Mouse (Mus musculus): ENCODE data around the gene Gnao1. TPM values are rescaled to one million over a fixed set of nuclear protein-coding genes. Genes with fewer than 3 reads are reported as not detected.

Gene Gnao1
- total RNA-seq, 2 experiments from 2014 or later = 949 to 1,024 TPM

- intact Hi-C loops (cut with DNase I) = no loop called here
These were observed 32.8 kb downstream of the Gnao1 start for GRCm38 (mm10) chr8:93842574-93842973.

DNA sequence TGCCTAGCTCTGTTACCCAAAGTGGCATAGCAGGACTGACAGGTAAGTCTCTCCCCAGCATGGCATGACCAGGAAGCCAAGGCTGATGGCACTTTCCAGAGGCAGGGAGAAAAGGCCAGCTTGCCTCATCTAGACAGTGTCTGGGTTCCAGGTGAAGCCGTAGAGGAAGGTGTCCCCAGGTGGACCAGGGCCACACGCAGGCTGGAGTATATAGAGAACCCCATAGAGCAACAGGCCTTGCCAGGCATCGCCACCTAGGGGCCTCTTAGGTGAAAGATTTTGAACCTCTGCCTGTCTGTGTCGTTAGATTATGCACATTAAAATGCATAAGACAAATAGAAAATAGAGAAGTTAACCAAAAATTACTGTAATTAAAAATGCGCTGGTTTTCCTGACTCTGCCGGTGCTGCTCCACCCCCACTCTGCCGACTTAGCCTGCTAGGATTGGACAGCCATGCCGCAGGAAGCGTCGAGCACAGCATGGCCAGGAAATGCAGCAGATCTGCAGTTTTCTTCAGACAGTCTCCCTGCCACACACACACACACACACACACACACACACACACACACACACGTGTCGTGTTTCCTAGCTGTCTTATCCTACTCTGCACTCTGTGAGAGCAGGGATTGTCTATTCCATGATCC lies 34.2 kb downstream of the Gnao1 start:
- DNase-seq = peak; percentile 17
- intact Hi-C loops (cut with DNase I) = no loop called here

More at GRCm38 (mm10) chr8:93842574-93842973, 32.8 kb downstream of the Gnao1 start:
- no peak for DNase-seq

- intact Hi-C loops (cut with DNase I) = no loop called here
- DNase-seq = no peak
These were observed 35.4 kb downstream of the Gnao1 start for GRCm38 (mm10) chr8:93845186-93845585.

- intact Hi-C loops (cut with DNase I) = no loop called here
- DNase-seq = no peak
These were observed 42.4 kb downstream of the Gnao1 start for GRCm38 (mm10) chr8:93852087-93852645.

DNA sequence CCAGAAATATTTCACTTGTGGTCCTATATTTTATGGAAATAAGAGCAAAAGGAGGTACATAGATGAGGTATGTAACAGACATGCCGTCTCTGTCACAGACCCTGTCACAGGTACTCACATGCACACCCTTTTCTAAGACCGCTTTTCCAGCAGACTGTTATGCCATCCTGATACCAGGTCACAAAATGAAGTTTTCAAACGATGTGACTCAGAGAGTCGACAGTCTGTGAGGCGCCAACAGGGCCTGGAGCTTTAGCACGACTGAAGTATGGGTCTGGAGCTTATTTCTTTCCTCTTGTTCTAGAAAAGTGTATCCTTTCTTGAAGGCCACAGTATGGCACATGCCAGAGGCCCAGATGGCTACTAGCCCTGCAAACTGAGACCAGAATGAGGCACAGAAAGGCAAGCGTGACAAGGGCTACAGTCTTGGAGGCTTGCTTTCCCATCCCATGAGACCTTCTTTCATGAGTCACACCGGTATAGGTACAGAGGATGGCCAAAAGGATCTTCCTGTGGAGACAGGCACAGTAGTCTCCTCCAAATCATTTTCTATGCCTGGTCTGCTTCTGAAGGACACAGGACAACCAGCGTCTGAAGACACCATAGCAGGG lies 43.2 kb downstream of the Gnao1 start:
- intact Hi-C loops (cut with DNase I) = no loop called here
- DNase-seq = no peak

DNA sequence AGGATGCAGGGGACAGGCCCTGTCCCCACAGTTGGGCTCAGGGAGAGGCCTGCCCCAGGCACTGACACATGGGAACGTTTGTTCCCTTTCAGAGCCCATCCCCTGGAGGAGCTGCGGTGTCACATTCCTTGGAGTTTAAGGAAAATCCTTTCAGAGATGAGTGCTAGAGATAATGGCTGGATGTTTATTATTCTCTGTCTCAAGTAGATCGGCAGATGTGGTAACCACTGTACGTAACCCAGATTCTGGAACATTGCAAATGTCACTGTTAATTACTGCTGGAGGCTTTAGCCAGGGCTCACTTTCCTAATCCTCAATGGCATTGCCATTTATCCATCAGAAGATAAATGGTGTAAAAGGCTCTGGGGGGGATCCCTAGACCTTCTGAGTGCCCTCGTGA lies 44.9 kb downstream of the Gnao1 start:
- DNase-seq = no peak

DNA sequence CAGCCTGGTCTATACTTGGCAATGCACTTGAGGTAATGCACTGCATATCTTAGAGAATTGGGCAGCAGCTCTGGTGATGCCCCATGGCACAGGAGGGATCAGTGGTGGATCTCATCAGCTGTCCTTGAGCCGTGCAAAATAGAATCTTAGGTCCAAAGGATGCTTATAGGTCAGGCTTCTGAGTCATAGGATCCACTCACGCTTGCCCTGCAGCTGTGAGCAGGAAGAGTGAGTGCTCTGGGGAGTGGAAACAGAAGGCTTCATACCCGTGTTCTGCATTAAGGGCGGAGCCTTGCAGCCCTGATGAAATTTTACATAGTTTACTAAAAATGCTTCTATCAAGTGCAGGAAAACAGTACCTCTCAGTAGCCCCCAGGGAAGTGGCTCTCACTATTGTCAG lies 45.5 kb downstream of the Gnao1 start:
- DNase-seq = no peak
- intact Hi-C loops (cut with DNase I) = no loop called here

More for the DNA sequence above, 44.9 kb downstream of the Gnao1 start:
- intact Hi-C loops (cut with DNase I) = no loop called here

DNA sequence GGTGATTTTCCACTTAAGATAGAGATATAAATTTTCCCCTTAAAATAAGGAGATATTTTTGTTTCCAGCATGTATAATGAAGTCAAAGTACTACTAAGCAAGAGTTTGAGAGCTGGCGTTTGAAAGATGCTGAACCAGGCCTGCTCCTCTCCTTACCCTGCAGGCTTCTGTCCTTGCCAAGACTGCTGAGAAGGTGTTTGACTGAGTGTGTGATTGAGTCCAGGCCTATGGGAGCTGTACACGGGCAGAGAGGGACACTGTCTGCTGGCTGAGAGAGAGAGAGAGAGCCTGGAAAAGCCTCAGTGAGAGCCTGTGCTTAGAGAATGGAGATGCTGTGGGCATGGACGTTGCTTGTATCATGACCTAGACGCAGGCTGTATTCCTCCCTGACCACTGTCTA lies 47.4 kb downstream of the Gnao1 start:
- DNase-seq = no peak
- intact Hi-C loops (cut with DNase I) = no loop called here

DNA sequence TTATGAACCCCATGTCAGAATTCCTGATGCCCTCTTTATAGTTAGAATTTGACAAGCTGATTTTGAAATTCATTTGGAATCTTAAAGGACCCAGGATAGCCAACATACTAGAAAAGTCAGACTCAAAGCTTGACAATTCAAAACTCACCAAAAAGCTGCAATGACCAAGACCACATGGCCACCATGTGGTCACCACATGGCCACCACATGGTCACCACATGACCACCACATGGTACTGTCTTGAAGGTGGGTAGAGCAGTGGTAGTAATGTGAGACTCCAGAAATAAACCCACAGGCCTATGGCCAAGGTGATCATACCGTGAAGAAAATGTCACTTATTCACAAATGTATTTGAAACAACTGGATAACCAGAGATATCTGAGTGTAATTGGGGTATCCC lies 48.5 kb downstream of the Gnao1 start:
- intact Hi-C loops (cut with DNase I) = no loop called here
- DNase-seq = no peak

DNA sequence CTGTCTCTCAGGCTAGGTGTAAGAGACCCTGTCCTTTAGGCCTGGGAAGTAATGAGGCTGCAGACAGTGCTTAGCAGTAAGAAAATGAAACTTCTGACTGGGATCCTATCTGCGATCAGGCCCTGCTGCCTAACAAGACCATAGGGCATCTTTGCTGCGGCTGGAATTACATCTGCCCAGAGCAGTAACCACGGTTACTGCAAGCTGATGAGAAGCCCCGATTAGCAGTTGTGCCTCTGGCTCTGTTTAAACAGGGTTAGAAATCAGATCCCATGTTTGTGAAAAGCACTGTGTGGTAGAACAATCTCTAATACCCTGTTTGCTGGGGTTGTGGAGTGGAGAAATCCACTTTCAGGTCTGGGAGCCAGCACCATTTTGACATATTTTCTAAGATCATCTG lies 50.3 kb downstream of the Gnao1 start:
- DNase-seq = no peak
- intact Hi-C loops (cut with DNase I) = no loop called here

DNA sequence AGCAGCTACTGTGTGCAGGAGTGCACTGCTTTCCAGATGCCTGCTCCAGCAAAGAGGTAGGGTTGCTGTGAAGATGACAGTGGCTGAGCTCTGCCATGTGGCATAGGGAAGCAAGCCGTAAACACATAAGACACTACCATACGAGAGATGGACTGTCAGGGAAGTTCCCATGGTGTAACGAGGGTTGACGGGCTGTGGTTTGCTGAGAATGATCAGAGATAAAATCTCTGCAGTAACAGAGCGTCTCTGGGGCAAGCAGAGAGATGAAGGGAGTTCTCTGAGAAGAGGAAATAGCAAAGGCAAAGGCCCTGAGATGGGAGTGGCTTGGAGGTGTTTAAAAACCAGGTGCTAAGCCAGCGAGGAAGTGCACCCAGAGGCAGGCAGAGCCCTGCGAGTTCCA lies 54.3 kb downstream of the Gnao1 start:
- intact Hi-C loops (cut with DNase I) = no loop called here
- no peak for DNase-seq

DNA sequence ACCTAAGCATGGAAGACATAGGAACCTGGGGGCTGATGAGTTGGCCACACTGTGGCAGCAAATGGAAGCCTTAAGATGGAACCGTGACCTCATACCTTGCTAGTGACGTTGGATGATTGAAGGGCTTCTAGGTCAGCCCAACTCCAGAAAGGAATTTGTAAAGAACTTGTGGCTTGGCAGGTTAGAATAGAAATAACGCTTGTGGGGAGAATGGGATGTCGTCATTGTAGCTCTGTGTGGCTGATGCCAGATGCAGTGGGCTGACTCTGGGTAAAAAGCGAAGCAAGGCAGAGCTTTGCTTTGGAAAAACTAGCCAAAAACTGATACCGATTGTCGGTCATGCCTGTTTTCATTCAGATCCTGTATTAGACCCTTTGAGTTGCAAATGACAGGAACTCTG lies 56.5 kb downstream of the Gnao1 start:
- DNase-seq = no peak
- intact Hi-C loops (cut with DNase I) = no loop called here

DNA sequence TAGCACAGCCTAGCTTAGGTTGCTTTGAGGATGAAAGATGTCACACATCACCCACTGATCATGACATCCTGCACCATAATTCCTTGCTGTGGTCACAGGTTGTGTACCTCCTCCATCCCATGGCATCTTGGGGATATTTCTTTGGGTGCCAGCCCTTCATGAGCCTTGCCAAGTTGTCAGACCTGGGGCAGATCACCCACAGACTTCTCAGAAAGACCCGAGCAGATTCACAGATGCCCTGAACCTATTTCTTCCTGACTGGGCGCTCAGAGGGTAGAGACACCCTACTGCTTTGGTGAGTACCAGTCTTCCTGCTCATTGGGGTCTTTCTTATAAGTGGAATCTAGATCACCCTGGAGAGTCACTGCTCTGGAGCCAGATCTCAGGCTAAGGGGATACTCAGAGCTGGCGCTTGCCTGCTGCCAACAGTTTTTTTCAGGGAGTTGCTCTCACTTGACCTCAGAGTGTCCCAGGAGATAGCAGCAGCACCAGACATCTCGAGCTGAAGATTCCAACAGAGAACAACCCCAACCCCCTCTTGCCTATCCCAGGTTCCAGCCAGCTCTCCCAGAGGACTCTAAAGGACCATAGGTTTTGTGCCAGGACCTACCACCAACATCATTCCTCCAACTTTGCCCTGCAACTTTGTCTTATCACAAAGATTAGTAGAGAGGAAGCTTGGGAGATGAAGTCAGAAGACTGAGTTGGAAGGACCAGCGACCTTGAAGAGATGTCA lies 58.9 kb downstream of the Gnao1 start:
- DNase-seq = no peak
- intact Hi-C loops (cut with DNase I) = no loop called here

GRCm38 (mm10) chr8:93871275-93871674 lies 61.5 kb downstream of the Gnao1 start:
- no peak for DNase-seq
- intact Hi-C loops (cut with DNase I) = no loop called here

GRCm38 (mm10) chr8:93878396-93878795 lies 68.6 kb downstream of the Gnao1 start:
- intact Hi-C loops (cut with DNase I) = no loop called here
- no peak for DNase-seq

- intact Hi-C loops (cut with DNase I) = no loop called here
- DNase-seq = no peak
These were observed 70.2 kb downstream of the Gnao1 start for GRCm38 (mm10) chr8:93879966-93880365.

- intact Hi-C loops (cut with DNase I) = no loop called here
- no peak for DNase-seq
These were observed 71.6 kb downstream of the Gnao1 start for GRCm38 (mm10) chr8:93881381-93881780.

GRCm38 (mm10) chr8:93883241-93883640 lies 73.5 kb downstream of the Gnao1 start:
- DNase-seq = peak; percentile 36
- intact Hi-C loops (cut with DNase I) = no loop called here

- DNase-seq = no peak
- intact Hi-C loops (cut with DNase I) = no loop called here
These were observed 74.0 kb downstream of the Gnao1 start for GRCm38 (mm10) chr8:93883771-93884170.

DNA sequence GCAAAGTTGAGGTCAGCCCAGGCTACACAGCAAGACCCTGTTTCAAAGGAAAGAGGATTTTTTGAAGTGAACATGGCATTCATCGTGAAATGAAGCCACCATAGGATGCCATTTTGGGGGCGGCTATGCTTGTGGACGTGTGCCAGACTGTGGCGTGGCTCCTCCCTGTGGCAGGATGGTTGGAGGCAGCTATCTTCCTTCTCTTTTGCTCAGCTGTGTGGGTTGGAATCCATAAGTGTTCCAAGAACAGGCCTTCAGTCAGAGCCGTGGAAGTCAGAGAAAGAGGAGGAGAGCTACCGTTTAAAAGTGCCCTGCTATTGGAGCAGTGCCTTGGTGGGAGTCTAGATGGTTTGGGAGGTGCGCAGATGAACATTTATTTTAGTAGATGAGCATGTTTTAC lies 74.5 kb downstream of the Gnao1 start:
- DNase-seq = no peak
- intact Hi-C loops (cut with DNase I) = no loop called here

GRCm38 (mm10) chr8:93886181-93886580 lies 76.4 kb downstream of the Gnao1 start:
- intact Hi-C loops (cut with DNase I) = no loop called here
- no peak for DNase-seq

DNA sequence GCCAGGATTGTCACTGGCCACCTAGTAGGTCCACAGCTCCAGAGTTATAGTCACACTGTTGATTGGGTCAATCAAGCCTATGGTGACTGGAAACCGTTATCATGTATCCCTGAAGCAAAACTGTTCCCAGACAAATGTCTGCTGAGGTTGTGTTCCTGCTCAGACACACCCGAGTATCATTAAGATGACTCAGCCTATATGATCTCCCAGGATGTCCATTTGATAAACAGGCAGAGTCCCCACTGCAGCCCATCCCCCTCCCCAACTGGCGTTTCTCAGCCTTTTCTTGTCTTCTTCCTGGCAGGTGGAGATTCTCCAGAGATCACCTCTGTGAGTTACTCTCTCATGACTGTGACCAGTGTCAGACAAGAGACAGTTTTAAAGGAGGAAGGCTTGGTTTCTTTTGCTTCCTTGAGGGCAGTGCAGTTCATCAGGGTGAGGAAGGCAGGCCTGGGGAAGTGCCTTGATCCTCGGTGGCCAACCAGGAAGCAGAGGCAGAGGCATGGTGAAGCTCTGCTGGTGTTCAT lies 78.4 kb downstream of the Gnao1 start:
- intact Hi-C loops (cut with DNase I) = no loop called here
- no peak for DNase-seq

All from left cerebral cortex, postnatal 4 days (tissue).